Mouse (Mus musculus) left cerebral cortex, adult 8-10 months (tissue): ENCODE measurements around the gene Gm49361. TPM values are rescaled to one million over a fixed set of nuclear protein-coding genes. Genes with fewer than 3 reads are reported as not detected.

Experiments used
- DNase-seq, 2 experiments: peaks; one replicate each; pipeline ENCODE4 v3.0.0; 2022; ENCODE audit warnings: low spot score in 2 of 2
- total RNA-seq, 4 experiments: library from RNA; stranded (reverse); gene quantifications; 2 replicates each; pipeline ENCODE4 v1.2.4; 2022

Gene Gm49361
- total RNA-seq, 4 experiments from 2014 or later, result 1.0 TPM; not detected in 3

GRCm38 (mm10) chr14:57730527-57730926 is 15.4 kb downstream of the Gm49361 start:
- DNase-seq, result no peak

GRCm38 (mm10) chr14:57729975-57730499 is 15.9 kb downstream of the Gm49361 start:
- no peak for DNase-seq

GRCm38 (mm10) chr14:57729364-57729763 is 16.5 kb downstream of the Gm49361 start:
- no peak for DNase-seq

- DNase-seq, result no peak
Measured at GRCm38 (mm10) chr14:57726172-57726571, 19.7 kb downstream of the Gm49361 start.

DNA sequence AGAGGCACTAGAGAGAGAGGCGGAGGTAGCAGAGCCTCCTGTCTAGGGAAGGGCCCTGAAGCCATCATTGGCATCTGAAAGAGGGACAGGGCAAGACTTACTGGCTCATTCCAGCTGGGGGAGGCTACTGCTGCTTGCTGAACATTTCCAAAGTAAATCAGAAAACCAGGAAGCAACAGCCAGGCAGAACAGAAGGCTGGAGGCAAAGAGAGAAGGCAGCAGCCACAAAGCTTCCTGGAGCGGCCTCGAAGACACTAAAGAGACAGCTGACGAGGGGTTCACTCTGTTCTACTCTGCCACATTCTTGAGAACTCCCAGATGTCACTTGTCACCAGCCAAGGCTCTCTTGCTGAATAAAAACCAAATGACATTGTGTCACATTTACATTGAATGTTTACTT is 21.4 kb downstream of the Gm49361 start:
- no peak for DNase-seq

GRCm38 (mm10) chr14:57718245-57718644 is 27.7 kb downstream of the Gm49361 start:
- DNase-seq, result no peak

DNA sequence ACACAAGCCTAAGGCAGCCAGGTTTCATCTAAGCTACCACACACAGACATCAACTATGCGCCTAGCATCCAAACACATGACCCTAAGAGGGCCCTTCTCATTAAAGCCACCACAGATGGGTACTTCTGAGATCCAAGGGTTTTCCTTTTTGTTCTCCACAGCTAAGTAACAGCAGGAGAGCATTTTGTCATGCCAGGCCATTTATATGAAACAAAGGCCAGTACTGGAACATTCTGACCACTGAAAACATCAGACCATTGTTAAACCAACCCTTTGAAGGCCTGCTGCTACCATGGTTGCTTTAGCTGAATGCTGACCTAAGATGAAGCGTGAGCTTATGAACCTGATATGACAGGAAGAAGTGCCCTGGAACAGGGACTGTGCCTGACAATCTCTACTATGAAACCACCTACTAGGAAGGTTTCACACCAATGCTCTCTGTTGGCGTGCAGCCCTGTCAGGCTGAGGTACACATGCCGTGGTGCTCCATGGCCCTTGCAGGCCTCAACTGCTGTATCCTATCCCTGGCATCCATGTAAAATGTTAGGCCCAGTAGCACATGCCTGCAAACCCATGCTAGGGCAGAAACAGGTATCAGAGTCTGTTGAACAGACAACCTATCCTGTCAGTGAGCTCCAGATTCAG is 29.2 kb downstream of the Gm49361 start:
- DNase-seq, result no peak

DNA sequence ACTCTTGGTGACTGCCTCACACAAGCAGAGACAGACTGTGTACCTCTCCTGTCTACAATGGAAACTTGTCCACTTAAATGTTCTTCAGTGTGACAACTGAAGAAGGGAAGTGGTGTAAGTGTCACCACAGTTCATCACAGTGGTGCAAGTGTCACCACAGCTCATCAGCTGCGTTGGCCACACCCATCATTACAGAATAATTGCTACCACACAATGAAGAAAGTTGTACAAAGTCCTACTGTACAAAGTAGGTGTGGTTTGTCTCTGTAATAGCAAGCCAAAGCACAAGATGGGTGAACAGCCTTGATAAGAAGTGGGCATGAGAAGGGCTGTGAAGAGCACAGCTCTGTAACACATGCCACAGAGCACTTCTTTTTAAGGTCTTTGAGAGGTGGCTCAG is 33.0 kb downstream of the Gm49361 start:
- DNase-seq, result no peak

DNA sequence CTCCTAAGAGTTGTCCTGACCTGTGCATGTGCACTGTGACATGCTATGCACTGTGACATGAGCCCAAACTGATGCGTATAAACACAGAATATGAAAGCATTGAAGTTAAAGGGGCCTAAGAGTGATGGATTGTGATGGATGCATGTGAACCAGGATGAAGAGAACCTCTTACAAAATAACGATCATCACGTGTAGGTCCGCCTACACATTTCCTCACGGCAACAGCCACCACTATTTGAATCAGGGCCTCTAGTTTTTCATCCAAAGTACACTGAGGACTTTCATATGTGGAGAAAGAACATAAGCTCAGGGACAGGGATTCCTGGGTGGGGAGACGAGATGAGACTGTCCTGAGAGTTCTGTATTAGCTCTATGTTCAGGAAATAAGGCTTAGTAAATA is 34.8 kb downstream of the Gm49361 start:
- DNase-seq, result no peak

- DNase-seq, result no peak
Measured at GRCm38 (mm10) chr14:57709171-57709570, 36.7 kb downstream of the Gm49361 start.

DNA sequence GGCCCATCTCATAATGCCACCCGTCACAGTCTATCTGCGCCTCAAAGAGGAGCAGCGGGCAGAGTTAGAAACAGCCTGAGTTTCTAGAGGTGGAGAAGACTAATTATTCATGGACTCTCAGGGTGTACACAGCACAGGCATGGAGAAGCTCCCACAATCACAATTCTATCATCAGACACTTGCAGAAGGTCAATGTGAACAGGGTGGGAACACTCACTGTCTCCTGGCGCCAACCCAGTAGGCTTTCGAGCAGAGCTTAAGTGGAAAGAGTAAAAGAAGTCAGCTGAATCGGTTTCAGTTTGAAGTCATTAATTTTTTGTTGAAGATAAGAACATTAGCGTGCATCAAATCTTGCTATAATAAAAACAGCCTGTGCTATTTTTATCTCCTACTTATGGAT is 37.3 kb downstream of the Gm49361 start:
- DNase-seq, result no peak

DNA sequence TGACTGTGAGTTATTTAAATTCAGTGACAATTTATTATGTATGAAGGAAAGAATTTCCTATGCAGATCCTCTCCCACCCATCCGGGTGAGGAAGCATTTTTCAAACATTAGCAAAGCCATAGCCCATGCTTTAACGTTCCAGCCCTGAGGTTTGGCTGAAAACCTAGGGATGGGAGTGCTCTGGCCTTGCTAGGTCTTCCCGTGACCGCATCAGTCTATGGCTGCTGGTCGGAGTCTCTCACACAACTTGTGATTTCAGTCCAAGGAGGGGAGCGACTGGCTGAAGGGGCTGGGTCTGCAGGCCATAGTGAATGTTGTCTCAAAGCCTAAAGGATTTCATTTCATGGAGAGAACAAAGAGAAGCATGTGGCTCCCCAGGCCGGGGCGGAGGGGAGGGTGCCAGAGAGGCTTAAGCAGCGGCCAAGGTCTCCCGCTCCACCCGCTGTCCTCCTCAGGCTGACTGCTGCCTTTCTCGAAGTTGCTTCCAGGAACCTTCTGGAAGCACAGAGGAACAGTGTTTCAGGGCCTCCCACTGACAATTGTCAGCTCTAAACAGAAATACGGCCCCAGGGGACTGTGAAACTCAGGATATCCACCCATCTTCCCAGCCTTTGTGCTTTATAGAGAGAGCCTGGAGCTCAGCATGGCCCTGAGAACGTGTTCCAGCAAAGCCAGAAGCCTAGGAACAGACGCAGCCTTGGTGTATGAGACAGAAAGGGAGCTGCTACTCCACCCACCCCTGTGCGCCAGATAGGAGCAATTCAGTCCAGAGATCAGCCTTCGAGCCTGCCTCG is 38.6 kb downstream of the Gm49361 start:
- DNase-seq, result no peak

DNA sequence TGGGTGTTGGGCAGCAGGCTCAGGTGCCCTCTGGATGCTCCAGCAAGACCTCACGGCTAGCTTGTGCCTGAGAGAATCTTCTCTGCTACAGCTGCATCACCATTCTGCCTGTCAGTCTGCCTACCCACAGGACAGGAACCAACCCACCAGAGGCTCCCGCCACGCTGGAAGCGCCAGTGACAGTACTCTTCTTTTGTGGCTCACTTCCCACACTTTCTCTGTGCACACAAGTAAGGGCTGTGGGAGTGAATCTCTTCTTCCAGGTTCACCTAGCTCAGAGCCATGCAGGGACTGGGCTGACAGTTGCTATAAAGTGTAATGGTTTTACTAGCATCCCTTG is 39.2 kb downstream of the Gm49361 start:
- DNase-seq, result peak in 1 of 2 experiments; percentile 43

- no peak for DNase-seq
Measured at GRCm38 (mm10) chr14:57705759-57706158, 40.1 kb downstream of the Gm49361 start.

GRCm38 (mm10) chr14:57705075-57705474 is 40.8 kb downstream of the Gm49361 start:
- DNase-seq, result no peak

DNA sequence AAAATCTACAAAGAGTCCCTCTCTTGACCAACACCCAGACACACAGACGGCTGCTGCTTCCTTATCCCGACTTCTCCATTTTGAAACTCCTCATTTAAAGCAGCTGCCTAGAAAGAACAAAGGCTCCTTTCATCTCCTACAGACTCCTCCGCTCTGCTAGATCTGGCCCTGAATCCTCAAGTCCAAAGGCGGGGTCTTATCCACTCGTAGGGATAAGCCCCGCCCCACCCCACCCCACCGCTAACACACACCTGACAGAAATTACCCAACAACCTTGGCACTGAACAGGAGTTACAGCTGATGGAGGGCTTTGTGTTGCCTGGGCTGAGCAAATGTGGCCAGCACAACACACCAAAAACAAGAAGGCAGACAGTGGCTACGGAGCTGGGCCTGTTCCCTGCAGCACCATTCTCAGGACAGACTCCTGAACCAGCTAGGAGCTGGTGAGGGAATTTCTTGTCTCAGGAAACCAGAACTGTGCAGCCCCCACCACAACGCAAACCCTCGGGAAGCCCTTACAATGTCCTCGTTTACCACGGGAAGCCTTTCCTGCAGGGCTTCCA is 43.9 kb downstream of the Gm49361 start:
- DNase-seq, result no peak

DNA sequence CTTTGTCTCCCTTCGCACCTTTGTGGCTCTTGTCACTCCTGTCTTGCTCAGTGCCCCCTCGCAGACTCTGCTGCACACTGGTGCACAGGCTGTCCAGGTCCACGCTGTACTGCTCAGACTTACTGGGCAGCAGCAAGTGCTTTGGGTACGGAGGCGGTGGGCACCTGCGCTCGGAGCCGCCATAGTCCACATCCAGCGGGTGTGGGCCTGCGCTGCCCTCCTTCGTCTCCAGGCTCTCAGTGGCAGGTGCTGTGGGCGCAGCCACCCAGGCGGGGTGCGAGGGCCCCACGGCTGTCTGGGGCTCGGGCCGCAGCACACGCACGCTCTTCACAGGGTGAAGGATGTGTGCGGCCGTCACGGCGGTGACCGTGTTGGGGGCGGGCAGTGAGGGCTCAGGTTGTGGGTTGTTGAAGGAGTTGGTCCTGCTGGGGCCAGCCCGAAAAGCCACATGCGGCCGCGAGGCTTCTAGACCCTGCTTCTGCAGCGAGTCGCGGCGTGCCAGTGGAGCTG is 46.4 kb downstream of the Gm49361 start:
- DNase-seq, result no peak

DNA sequence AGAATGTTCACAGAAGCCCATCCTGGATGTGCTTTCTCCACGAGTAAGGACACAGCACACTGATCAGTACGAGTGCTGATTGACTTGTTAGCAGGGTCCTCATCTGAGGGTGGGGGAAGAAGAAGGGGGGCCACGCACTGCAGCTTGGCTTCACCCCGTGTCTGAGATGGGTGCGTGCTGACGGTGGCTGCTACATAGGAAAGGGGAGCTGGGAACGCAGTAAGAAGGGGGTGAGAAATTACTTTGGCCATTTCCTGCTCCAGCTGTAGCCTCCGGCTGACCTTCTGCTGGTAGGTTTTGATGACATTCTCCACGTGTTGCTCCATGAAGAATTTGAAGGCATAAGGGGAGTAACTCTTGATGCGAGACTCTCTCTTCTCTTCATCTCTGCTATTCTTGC is 46.9 kb downstream of the Gm49361 start:
- no peak for DNase-seq

DNA sequence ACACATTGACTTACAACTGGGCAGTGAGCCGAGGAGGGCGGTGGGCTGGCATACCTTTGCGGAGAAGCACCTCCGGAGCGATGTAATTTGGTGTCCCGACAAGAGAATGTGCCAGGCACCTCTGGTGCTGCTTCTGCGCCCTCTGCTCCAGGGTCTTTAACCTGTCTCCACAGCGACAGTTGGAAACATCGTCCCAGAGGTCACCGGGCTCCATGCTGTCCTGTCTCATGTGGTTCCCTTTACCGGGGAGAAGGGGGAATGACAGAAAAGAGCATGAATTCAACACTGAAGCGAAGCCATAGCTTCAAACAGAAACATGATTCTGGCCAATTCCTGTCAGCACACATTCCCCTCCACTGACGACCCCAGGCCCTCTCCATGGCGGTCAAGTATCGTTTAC is 49.8 kb downstream of the Gm49361 start:
- no peak for DNase-seq

GRCm38 (mm10) chr14:57695550-57695949 is 50.4 kb downstream of the Gm49361 start:
- DNase-seq, result no peak

DNA sequence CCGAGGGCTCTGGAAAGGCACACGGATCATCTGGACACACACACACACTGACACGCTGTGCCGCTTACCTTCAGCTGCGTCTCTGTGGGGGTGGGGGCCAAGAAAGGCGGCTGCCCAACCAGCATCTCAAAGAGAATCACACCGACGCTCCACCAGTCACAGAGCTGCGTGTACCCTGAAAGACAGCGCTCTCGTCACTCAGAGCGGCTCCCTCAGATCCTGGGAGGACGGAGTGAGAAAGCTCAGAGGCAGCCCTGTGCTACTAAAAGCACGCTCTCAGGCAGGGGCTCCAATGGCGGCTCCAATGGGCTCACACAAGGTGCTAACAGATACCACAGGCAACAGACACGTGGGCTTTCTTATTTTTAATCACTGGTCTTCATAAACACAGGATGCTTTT is 51.7 kb downstream of the Gm49361 start:
- DNase-seq, result no peak

GRCm38 (mm10) chr14:57692517-57693130 is 53.3 kb downstream of the Gm49361 start:
- no peak for DNase-seq
